Mouse (Mus musculus) erythroblast, embryonic 14.5 days (primary cell): ENCODE data around the gene Cd300c.

Source experiments
- GATA1 ChIP-seq: IDR thresholded peaks from 2 replicates; pipeline ENCODE4 v1.6.1; 2012; ENCODE audit warnings: low read length, inconsistent platforms, mixed read lengths
- TAL1 ChIP-seq: IDR thresholded peaks from 3 replicates; pipeline ENCODE4 v1.6.1; 2012; ENCODE audit warnings: low read length, inconsistent platforms, mixed read lengths

DNA sequence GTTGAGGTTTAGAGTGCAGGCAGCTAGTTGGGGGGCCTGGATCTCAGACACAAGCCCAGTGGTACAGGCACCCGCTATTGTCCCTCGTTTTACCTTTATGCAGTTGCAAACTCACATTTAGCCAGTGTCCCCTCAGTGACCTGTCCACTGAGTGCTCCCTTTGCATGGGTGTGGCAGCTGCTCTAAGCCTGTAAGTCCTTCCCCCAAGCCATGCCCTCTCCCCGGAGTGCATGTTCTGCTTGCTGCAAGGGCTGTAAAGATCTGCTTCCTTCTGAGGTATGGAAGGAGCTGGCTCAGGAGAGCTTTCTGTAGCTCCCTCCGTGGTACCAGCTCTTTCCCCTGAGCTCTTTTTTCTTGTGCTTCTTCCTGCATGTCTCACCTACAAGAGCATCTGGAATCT, 35.4 kb downstream of the Cd300c start:
- TF ChIP-seq GATA1: no peak
- TF ChIP-seq TAL1: no peak
